Mouse (Mus musculus) embryonic facial prominence, embryonic 13.5 days (tissue): ENCODE results near the gene Ngly1. TPM values are rescaled to one million over a fixed set of nuclear protein-coding genes. Genes with fewer than 3 reads are reported as not detected.

Source experiments
- ATAC-seq: fragments of 200-750 bp; cut with Nextera tagmentation; 2 replicates; pipeline ENCODE4 v1.8.0; 2017; ENCODE audit warnings: low read depth; ENCODE audit not compliant: insufficient number of reproducible peaks, insufficient read depth, low FRiP score, low TSS enrichment
- H3K27ac ChIP-seq: fragments of 300-500 bp; sonication (generic); 2 replicates; pipeline ENCODE4 v1.5.1; 2015; ENCODE audit warnings: moderate library complexity, mild to moderate bottlenecking, inconsistent platforms
- H3K27me3 ChIP-seq: fragments of 300-500 bp; sonication (generic); 2 replicates; pipeline ENCODE4 v1.6.1; 2015; ENCODE audit warnings: mild to moderate bottlenecking, inconsistent platforms
- H3K36me3 ChIP-seq: fragments of 300-500 bp; sonication (generic); 2 replicates; pipeline ENCODE4 v1.6.1; 2015; ENCODE audit warnings: mild to moderate bottlenecking, inconsistent platforms
- H3K4me1 ChIP-seq: fragments of 300-500 bp; sonication (generic); 2 replicates; pipeline ENCODE4 v1.6.1; 2015; ENCODE audit warnings: inconsistent platforms
- H3K4me2 ChIP-seq: fragments of 300-500 bp; sonication (generic); 2 replicates; pipeline ENCODE4 v1.6.1; 2015; ENCODE audit warnings: moderate library complexity, mild to moderate bottlenecking, inconsistent platforms
- H3K4me3 ChIP-seq: fragments of 300-500 bp; sonication (generic); 2 replicates; pipeline ENCODE4 v1.5.1; 2015; ENCODE audit warnings: mild to moderate bottlenecking, inconsistent platforms
- H3K9ac ChIP-seq: fragments of 300-500 bp; sonication (generic); 2 replicates; pipeline ENCODE4 v1.6.1; 2015; ENCODE audit warnings: mild to moderate bottlenecking, inconsistent platforms
- H3K9me3 ChIP-seq: fragments of 300-500 bp; sonication (generic); 2 replicates; pipeline ENCODE4 v1.6.1; 2016; ENCODE audit warnings: inconsistent platforms
- WGBS: fragments of 180-500 bp; shearing (Covaris S2); methylation state at CpG from one replicate; pipeline ENCODE4 v1.1.7; 2015; ENCODE audit warnings: mixed read lengths; 5-methylcytosine and 5-hydroxymethylcytosine counted together
- polyA plus RNA-seq: library from polyadenylated mRNA; unstranded; fragments of >200 nt; fragmentation: Nextera tagmentation; extraction: Ambion mirVana; gene quantifications from 2 replicates; pipeline ENCODE4 v1.2.1, GENCODE M21; 2015

Ngly1 gene
- polyA plus RNA-seq, 1 experiment from 2014 or later, result 40.2 TPM

GRCm38 (mm10) chr14:16261869-16262268 is 12.8 kb downstream of the Ngly1 start:
- Histone ChIP-seq H3K36me3 (peaks cover 22% of the 10 kb centered on the region), H3K4me2 (no peak overlapping the region), H3K4me1 (no peaks in the 10 kb centered on the region), H3K4me3 (no peak overlapping the region), H3K27ac (no peak overlapping the region), H3K27me3 (no peaks in the 10 kb centered on the region), H3K9ac (no peak overlapping the region), H3K9me3 (no peaks in the 10 kb centered on the region)
- no peak for ATAC-seq
- WGBS, result 87% methylated on average over 3 of the region's 3 CpGs

GRCm38 (mm10) chr14:16267028-16267427 is 17.9 kb downstream of the Ngly1 start:
- Histone ChIP-seq H3K36me3 (peaks cover 10% of the 10 kb centered on the region), H3K9ac (no peak overlapping the region), H3K9me3 (no peaks in the 10 kb centered on the region), H3K4me1 (no peaks in the 10 kb centered on the region), H3K27me3 (no peaks in the 10 kb centered on the region), H3K27ac (no peak overlapping the region), H3K4me2 (no peak overlapping the region), H3K4me3 (no peak overlapping the region)
- 87% methylated on average over 5 of the region's 5 CpGs for WGBS
- no peak for ATAC-seq

- Histone ChIP-seq H3K27ac (no peak overlapping the region), H3K36me3 (peaks cover 11% of the 10 kb centered on the region), H3K9me3 (no peaks in the 10 kb centered on the region), H3K4me1 (no peaks in the 10 kb centered on the region), H3K4me3 (no peak overlapping the region), H3K9ac (no peak overlapping the region), H3K4me2 (no peak overlapping the region), H3K27me3 (no peaks in the 10 kb centered on the region)
- WGBS, result 90% methylated on average over 2 of the region's 2 CpGs
- ATAC-seq, result no peak
These were observed 20.7 kb downstream of the Ngly1 start for GRCm38 (mm10) chr14:16269776-16270175.

GRCm38 (mm10) chr14:16273677-16274076 is 24.6 kb downstream of the Ngly1 start:
- H3K27me3 ChIP-seq, result no peaks in the 10 kb centered on the region
- WGBS, result 93% methylated on average over 3 of the region's 3 CpGs
- no peak overlapping the region for H3K4me2 ChIP-seq
- H3K9me3 ChIP-seq, result no peaks in the 10 kb centered on the region
- ATAC-seq, result no peak
- no peaks in the 10 kb centered on the region for H3K4me1 ChIP-seq
- H3K9ac ChIP-seq, result no peak overlapping the region
- H3K4me3 ChIP-seq, result no peak overlapping the region
- no peak overlapping the region for H3K27ac ChIP-seq
- peaks cover 11% of the 10 kb centered on the region for H3K36me3 ChIP-seq

GRCm38 (mm10) chr14:16279196-16279595 is 30.1 kb downstream of the Ngly1 start:
- no peak overlapping the region for H3K4me3 ChIP-seq
- H3K36me3 ChIP-seq, result peaks cover 10% of the 10 kb centered on the region
- 76% methylated on average over 4 of the region's 4 CpGs for WGBS
- H3K9ac ChIP-seq, result no peak overlapping the region
- H3K27ac ChIP-seq, result no peak overlapping the region
- H3K9me3 ChIP-seq, result no peaks in the 10 kb centered on the region
- no peaks in the 10 kb centered on the region for H3K27me3 ChIP-seq
- H3K4me2 ChIP-seq, result no peak overlapping the region
- ATAC-seq, result no peak
- H3K4me1 ChIP-seq, result no peaks in the 10 kb centered on the region

- Histone ChIP-seq H3K4me3 (no peak overlapping the region), H3K9me3 (no peaks in the 10 kb centered on the region), H3K36me3 (peaks cover 10% of the 10 kb centered on the region), H3K4me2 (no peak overlapping the region), H3K27me3 (no peaks in the 10 kb centered on the region), H3K27ac (no peak overlapping the region), H3K9ac (no peak overlapping the region), H3K4me1 (no peaks in the 10 kb centered on the region)
- WGBS, result 73% methylated on average over 4 of the region's 4 CpGs
- no peak for ATAC-seq
These were observed 34.9 kb downstream of the Ngly1 start for GRCm38 (mm10) chr14:16283966-16284365.

- no peak overlapping the region for H3K9ac ChIP-seq
- H3K4me2 ChIP-seq, result no peak overlapping the region
- no peaks in the 10 kb centered on the region for H3K4me1 ChIP-seq
- H3K36me3 ChIP-seq, result peaks cover 20% of the 10 kb centered on the region
- H3K9me3 ChIP-seq, result no peaks in the 10 kb centered on the region
- H3K27ac ChIP-seq, result no peak overlapping the region
- WGBS, result 35% methylated on average over 1 of the region's 1 CpGs
- no peak for ATAC-seq
- H3K4me3 ChIP-seq, result no peak overlapping the region
- no peaks in the 10 kb centered on the region for H3K27me3 ChIP-seq
These were observed 43.3 kb downstream of the Ngly1 start for GRCm38 (mm10) chr14:16292371-16292770.

GRCm38 (mm10) chr14:16293015-16293414 is 43.9 kb downstream of the Ngly1 start:
- no peaks in the 10 kb centered on the region for H3K4me1 ChIP-seq
- no peak overlapping the region for H3K27ac ChIP-seq

GRCm38 (mm10) chr14:16293921-16294320 is 44.8 kb downstream of the Ngly1 start:
- 79% methylated on average over 1 of the region's 1 CpGs for WGBS
- Histone ChIP-seq H3K4me3 (no peak overlapping the region), H3K9me3 (no peaks in the 10 kb centered on the region), H3K9ac (no peak overlapping the region), H3K36me3 (peaks cover 20% of the 10 kb centered on the region), H3K27ac (no peak overlapping the region), H3K27me3 (no peaks in the 10 kb centered on the region), H3K4me1 (no peaks in the 10 kb centered on the region), H3K4me2 (no peak overlapping the region)
- no peak for ATAC-seq

More at GRCm38 (mm10) chr14:16293015-16293414, 43.9 kb downstream of the Ngly1 start:
- ATAC-seq, result no peak
- H3K9ac ChIP-seq, result no peak overlapping the region
- H3K27me3 ChIP-seq, result no peaks in the 10 kb centered on the region
- H3K4me2 ChIP-seq, result no peak overlapping the region
- no peak overlapping the region for H3K4me3 ChIP-seq
- no peaks in the 10 kb centered on the region for H3K9me3 ChIP-seq
- peaks cover 20% of the 10 kb centered on the region for H3K36me3 ChIP-seq

GRCm38 (mm10) chr14:16296816-16297468 is 47.9 kb downstream of the Ngly1 start:
- 46% methylated on average over 2 of the region's 2 CpGs for WGBS
- H3K4me2 ChIP-seq, result no peak overlapping the region
- no peaks in the 10 kb centered on the region for H3K9me3 ChIP-seq
- H3K9ac ChIP-seq, result no peak overlapping the region
- no peak overlapping the region for H3K27ac ChIP-seq
- no peak for ATAC-seq
- H3K4me1 ChIP-seq, result no peaks in the 10 kb centered on the region
- no peaks in the 10 kb centered on the region for H3K27me3 ChIP-seq
- H3K36me3 ChIP-seq, result peaks cover 21% of the 10 kb centered on the region
- no peak overlapping the region for H3K4me3 ChIP-seq

- H3K9me3 ChIP-seq, result no peaks in the 10 kb centered on the region
- 91% methylated on average over 5 of the region's 5 CpGs for WGBS
- peaks cover 11% of the 10 kb centered on the region for H3K36me3 ChIP-seq
- no peaks in the 10 kb centered on the region for H3K4me1 ChIP-seq
- no peak overlapping the region for H3K4me2 ChIP-seq
- no peak overlapping the region for H3K27ac ChIP-seq
- no peaks in the 10 kb centered on the region for H3K27me3 ChIP-seq
- no peak overlapping the region for H3K9ac ChIP-seq
- no peak overlapping the region for H3K4me3 ChIP-seq
- ATAC-seq, result no peak
These were observed 52.7 kb downstream of the Ngly1 start for GRCm38 (mm10) chr14:16301735-16302134.

GRCm38 (mm10) chr14:16302688-16303087 is 53.6 kb downstream of the Ngly1 start:
- Histone ChIP-seq H3K4me2 (no peak overlapping the region), H3K4me1 (no peaks in the 10 kb centered on the region), H3K9me3 (no peaks in the 10 kb centered on the region), H3K9ac (no peak overlapping the region), H3K27ac (no peak overlapping the region), H3K36me3 (peaks cover 14% of the 10 kb centered on the region), H3K27me3 (no peaks in the 10 kb centered on the region), H3K4me3 (no peak overlapping the region)
- ATAC-seq, result no peak
- 23% methylated on average over 1 of the region's 1 CpGs for WGBS
